Mouse (Mus musculus) T-helper 1 cell (primary cell): ENCODE measurements around the gene Olfr1170.

Experiments
- in situ Hi-C: fragments of 300-600 bp; cut with MboI, MseI; formaldehyde crosslinking; loops from one replicate; pipeline ENCODE4 v1.15.1; 2025; ENCODE audit warnings: high pct_unique_total_duplicates

The Olfr1170 gene

GRCm38 (mm10) chr2:88228234-88228633 is at the start of gene Olfr1170:
TSS of gene Olfr1170 (minus strand) at chr2:88228334.
- in situ Hi-C loops, result no loop called here

GRCm38 (mm10) chr2:88220784-88221183 is 7.3 kb downstream of the Olfr1170 start:
- in situ Hi-C loops, result no loop called here

DNA sequence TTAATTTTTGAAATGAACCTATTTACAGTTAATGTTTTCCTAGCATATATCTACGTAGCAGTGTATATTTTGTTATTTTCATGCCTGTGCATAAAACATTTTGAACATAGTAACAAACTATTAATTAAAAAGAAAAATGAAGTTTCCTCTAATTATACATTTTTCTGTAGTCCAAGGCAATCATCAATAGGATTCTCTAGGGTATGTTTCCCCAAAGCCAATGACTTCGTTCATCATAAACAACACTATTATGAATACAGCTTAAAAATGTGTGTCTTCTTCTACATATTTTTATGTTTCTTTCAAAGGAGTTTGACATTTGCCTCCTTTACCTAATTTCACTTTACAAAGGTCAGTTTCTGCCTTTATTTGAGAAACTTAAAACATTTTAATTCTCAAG is 46.6 kb downstream of the Olfr1170 start, which contains the start of gene Olfr1168:
Gene Olfr1168 (plus strand): TSS at position 301 of the 400 bp plus-strand sequence.
- in situ Hi-C loops, result no loop called here
